Mouse (Mus musculus) layer of hippocampus, adult 9-10 months (tissue): Measurements from ENCODE around the gene Phf20.

Source experiments
- DNase-seq: peaks from one replicate; pipeline ENCODE4 v3.0.0; 2022; ENCODE audit warnings: low spot score

The Phf20 gene

DNA sequence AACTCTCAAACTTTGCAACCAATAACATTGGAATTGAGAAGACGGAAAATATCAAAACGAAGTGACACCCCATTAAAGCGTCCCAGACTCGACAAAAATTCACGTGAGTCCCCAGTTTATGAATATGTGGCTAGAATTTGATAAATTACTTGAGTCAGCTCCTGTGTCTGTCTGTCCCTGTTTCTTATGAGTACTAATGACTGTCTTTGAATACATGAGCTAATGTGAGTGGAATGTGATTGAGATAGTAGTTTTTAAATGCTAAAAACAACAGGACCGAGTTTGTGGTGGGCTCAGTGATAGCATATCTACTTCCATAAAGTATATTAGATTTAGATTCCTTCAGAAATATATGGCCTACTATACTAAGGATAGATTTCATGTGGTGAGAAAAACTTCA lies 76.3 kb downstream of the Phf20 start:
- DNase-seq, result no peak

DNA sequence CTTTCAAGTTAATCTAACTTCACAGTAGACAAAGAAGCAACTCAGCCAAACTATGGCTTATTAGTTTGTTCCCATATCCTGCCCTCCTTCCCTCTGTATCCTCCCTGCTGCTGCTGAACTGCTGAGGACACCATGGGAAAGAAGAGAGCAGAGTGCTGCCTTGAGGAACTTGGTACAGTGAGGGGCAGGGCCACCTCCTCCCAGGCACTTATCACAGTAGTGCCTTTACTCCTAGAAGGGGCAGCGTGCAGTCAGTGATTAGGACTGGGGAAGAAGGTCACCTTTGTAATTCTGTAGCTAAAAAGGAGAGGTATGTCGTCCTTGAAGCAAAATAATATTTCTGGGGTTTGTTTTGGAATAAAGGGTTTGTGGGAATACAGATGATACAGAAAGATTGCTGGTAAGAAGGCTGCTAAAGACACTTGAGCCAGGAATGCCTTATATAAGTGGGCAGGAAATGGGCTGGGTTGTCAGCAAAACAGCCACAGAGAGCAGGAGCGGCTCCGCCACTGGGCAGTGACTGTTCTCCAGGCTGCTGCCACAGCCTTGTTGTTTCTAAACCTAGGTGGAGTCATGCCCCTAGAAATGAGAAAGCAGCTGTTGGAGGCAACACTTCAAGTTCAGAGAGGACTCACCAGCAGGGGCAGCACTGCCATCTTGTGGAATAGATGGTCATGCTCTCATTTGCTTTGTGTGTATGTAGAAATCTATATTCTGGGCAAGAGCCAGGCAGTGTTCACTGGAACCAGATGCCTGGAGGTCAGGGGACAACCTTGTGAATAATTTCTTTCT lies 82.2 kb downstream of the Phf20 start:
- DNase-seq, result peak; percentile 83

DNA sequence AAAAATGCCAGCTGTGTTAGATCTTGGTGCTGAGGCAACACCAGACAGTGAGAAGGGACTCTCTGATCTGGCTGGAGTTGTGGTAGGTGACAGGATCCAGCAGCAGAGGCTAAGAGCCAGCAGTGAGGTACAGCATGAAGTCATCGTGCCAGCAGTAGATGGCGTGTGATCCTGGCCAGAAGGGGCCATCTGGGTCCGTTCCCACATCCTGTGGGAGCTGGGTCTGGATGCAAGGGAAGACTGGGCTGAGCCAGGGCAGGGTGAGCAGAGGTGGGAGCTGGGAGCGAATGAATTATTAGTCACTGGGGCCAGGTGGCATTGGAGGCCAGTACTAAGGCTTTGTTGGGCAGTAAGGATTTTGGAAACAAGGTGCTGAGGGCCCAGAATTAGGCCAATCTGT lies 85.0 kb downstream of the Phf20 start:
- DNase-seq, result no peak

DNA sequence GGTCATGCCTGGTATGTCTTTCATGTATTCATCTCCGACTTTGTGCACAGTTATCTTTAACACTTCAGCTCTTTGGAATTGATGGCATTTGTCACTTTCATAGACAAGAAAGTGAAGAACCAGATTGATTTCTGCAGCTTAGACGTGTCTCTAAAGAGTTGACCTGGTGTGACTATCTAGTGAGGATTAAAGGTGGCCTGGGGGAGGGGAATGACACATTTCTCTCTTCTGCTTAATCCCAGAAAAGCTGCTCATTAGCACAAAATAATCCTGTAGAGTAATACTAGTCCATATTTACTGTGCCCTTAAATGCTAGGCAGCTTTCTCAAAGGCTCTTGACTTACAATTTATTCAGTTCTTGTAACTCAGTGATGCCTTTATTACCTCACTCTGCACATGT lies 88.9 kb downstream of the Phf20 start:
- no peak for DNase-seq

DNA sequence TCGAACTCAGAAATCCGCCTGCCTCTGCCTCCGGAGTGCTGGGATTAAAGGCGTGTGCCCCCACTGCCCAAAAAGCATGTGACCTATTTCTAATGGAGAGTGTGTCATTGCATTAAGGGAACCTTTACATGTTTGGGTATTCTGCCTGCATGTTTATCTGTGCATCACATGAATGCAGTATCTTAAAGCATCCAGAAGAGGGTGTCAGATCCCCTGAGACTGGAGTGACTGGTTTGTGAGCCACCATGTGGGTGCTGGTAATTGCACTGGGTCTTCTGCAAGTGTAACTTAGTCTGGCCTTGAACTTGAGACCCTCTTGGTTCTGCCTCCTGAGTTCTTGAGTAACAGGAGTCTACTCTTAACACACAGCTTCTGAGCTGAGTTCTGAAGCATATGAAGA lies 90.5 kb downstream of the Phf20 start:
- no peak for DNase-seq

DNA sequence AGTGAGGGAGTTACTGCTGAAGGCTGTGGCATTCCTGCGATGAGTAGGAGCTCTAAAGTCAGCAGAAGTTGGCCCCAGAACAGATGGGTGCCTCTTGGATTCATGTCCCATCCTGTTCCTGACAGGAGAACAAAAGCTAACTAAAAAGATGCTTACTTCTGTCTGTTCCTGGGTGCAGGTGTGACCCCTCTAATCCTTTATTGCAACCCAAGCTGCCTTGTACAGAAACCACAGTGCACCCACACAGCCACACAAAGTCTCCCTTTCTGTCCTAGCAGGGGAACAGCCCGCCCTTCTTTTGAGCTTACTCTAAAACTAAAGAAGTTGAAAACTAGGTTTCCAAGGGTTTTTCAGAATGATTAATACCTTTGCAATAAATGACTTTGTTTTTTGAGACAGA lies 92.0 kb downstream of the Phf20 start:
- DNase-seq, result no peak

DNA sequence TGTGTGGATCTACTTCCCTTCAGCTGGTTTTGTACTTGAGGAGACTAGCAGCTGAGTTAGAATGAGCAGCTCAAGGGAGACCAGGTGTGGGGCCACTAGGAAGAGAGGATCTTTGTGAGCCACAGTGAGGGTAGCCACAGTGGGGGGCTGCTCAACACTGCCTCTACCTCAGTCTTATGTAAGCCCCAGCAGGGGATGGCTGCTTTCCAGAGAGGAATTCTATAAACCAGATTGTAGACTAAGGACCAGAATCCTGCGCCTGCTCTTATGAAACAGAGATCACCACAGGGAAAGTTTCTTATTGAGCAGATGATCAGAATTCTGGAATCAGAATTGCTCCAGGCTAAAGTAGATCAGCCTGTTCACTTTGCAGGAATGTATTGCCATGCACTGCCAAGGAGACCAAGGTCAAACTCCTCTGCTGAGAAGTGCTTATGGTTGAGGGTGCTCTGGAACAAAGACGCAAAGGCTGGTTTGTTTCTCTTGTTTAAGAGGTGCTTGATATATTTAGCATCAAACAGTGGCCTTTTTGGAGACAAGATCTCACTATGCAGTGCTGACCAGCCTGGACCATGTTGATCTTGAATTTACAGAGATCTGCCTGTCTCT lies 93.4 kb downstream of the Phf20 start:
- DNase-seq, result no peak

DNA sequence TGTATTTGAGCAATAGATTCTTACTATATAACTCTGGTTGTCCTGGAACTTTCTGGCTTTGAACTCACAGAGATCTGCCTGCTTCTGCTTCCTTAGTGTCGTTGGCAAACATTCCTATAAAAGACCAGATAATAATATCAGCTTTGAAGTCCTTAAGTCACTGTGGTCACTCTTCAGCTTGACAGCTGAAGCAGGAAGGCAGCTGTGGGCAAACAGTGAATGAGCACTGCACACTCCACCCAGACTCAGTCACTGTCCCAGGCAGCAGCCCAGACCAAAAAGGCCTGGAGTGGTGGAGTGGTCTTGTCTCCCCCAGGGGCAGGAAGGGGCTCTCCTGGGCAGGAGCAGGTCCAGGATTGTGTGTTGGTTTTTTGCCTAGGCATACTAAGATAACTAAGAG lies 95.7 kb downstream of the Phf20 start:
- DNase-seq, result no peak

DNA sequence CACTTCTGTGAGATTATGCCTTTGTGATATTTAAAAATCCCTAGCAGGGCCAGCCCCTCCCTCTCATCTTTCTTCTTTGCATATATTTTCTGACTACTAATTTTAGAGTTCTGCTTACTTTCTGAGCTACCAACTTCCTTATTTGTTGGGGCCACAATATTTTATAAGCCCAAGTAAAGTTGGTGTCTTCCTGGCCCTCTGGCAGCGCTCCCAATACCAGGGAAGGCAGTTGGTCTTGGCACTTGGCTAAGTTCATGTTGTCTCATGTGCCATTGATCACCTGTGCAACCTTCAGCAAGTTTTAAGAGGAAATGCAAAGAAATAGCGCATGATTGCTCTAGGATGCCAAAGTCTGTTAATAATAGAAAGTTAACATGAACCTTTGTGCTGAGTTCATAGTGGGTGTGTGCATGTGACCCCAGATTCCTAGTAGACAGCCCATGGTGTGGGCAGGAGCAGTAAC lies 99.4 kb downstream of the Phf20 start:
- no peak for DNase-seq

DNA sequence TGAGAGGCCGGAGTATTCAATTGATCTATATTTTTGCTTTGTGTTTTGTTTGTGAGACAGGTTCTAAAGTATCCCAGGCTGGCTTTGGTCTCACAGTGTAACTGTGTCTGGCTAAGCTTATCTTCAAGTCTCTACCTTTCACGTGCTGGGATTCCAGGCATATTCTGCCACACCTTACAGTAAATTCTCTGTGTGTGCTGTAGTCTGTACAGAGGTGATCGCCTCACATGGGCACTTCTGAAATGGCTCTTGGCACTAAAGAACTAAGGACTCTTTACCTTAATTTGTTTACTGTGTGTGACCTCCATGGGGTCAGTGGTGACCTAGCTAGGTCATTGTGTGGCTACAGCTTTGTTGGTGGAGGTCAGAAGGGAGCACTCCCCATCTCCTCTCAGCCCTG lies 99.9 kb downstream of the Phf20 start:
- DNase-seq, result no peak

DNA sequence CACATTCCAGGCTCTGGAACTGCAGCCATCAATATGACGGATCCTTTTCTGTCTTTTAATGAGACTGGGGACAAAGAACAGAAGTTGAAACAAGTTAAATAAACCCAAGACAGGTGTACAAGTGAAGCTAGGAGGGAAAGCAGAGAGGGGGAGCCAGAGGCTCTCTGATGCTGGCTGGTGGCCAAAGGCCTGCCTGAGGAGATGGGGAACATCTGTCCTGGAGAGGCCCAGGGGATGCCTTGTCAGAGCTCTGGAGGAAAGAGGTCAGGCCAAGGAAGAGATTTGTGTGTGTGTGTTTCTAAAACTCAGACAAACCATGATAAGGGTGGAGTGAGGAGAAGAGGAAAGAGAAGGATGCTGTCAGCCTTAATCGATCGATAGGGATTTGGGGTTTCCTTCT lies 101.4 kb downstream of the Phf20 start:
- no peak for DNase-seq

DNA sequence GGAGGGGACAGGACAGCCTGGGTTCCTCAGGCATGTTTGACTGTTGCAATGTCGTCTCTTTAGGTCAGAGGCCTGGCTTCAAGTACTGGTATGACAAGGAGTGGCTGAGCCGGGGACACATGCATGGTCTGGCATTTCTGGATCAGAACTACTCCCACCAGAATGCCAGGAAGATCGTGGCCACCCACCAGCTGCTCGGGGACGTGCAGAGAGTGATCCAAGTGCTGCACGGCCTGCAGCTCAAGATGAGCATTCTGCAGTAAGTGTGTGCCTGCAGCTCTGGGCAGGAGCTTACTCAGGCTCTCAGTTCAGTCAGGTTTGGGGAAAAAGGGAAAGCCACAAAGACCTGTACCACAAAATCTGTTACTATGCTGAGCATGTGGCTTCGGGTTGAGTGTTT lies 102.2 kb downstream of the Phf20 start:
- DNase-seq, result no peak

DNA sequence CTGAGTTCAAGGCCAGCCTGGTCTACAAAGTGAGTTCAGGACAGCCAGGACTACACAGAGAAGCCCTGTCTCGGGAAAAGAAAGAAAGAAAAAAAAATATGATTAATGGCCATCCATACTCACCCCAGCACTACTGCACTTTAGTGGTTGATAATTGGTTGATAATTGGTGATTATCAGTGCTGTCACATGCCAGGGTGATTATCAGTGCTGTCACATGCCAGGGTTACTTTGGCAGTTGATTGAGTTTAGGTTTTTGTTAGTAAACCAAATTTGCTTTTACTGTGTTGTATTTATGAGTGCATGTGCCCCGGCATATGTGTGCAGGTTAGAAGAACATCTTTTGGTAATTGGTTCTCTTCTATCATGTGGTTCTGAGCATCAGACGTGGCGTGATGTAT lies 105.8 kb downstream of the Phf20 start:
- DNase-seq, result no peak

DNA sequence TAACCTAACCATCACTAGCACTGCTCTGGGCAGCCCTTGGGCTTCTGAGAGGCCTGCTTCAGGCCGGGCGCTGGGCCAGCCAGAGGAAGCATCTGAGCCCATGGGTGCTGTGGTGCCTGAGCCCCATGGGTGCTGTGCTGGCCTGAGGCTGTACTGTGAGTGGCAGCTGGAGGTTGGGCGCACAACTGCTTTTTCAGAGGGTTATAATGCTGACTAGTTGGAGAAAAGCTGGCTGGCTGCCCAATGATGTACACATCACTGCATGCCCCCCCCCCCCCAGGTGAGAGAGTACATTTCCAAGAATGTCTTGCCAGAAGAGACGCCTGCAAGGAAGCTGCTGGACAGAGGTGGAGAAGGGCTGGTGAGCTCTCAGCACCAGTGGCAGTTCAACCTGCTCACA lies 108.1 kb downstream of the Phf20 start:
- no peak for DNase-seq

DNA sequence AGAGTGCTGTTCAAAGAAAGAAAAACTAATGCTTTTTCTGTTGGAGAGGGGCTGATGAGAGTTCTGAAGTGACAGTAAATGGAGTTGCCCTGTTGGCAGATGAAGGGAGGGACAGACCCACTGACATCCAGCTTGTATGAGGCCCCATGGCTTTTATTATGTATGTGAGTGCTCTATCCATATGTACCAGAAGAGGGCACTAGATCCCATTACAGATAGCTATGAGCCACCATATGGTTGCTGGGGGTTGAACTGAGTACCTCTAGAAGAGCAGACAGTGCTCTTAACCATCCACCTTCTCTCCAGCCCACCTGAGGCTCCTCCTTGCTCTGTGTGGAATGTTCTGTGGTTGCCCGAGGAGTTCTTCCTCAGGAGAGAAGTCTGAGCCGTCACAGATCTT lies 109.6 kb downstream of the Phf20 start:
- DNase-seq, result no peak

DNA sequence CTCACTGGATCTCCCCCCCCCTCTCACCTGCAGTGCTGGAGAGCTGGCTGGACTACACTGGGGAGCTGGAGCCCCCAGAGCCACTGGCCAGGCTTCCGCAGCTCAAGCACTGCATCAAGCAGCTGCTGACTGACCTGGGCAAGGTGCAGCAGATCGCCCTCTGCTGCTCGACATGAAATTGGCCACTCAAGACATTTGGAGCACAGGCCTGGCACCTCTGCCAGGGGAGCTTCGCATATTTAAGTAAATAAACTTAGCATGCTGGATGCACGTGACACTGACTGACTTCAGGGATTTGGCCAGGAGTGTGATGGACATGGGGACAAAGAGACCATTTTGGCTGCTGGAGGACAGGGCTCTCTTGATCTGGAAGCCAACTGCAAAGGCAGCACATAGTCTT lies 111.0 kb downstream of the Phf20 start:
- no peak for DNase-seq

DNA sequence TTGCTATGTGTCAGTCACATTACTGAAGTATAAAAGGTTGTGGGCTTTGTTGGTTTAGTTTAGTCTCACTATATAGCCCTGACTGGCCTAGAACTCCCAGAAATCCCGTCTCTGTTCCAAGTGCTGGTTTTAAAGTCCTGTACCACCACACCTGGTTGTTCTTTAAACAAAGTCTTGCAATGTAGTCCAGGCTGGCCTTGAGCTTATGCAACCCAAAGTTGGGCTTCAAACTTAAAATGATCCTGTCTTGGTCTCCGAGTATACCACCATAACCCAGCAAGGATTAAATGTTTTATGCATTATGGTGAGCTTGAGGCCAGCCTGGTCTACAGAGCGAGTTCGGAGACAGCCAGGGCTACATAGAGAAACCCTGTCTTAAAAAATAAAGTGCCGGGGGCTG lies 113.7 kb downstream of the Phf20 start:
- DNase-seq, result no peak

DNA sequence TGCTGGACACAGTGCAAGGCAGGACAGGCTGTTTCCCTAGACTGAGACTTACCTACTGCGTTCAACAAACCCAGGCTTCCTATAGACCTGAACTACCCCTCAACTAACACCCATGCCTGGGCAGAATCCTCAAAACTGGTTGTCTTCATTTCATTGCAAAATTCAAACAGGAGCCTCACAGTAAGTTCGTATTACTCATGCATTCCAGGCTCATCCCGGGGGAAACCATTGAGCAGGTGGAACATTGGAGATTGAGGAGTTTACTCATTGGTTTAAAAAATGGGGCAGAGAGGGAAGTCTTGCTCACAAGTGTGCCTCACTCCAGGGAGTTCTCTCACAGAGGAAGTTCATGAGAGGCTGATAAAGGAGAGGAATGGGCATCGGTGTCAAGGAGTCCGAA lies 114.2 kb downstream of the Phf20 start:
- DNase-seq, result no peak

DNA sequence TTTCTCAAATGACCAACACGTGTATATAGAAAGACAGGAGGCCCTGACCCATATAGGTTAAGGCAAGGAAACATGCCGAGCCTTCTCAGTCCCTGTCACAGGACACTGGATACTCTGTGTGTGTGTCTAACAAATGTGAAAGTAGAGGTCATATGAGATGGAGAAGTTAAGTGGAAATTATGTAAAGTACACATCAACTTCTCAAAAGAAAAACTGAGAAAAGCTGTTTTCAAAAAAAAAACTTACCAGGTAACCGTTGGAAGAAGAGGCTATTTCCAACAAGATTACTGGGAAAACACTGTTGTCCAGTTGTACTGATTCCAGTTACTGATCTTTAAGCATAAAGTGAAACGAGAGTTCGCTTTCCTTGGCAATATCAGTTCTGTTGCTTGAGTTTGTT lies 114.7 kb downstream of the Phf20 start:
- no peak for DNase-seq

DNA sequence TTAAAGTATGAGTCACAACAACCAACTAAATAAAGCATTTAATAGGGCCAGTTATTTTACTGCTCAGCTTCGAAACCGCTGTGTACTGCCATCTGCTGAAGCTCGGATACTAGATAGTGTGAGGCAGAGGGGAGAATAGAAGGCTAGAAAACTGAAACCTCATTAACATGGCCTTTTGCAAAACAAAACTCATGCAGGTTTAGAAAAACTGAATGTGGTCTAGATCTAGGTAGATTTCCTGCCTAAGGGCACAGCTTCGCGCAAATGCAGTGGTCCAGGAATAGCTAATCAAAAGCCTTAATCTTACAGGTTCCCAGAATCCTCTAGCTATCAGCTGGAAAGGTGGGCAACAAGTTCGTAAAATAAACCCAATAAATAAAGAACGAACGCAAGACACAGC lies 115.2 kb downstream of the Phf20 start:
- no peak for DNase-seq

DNA sequence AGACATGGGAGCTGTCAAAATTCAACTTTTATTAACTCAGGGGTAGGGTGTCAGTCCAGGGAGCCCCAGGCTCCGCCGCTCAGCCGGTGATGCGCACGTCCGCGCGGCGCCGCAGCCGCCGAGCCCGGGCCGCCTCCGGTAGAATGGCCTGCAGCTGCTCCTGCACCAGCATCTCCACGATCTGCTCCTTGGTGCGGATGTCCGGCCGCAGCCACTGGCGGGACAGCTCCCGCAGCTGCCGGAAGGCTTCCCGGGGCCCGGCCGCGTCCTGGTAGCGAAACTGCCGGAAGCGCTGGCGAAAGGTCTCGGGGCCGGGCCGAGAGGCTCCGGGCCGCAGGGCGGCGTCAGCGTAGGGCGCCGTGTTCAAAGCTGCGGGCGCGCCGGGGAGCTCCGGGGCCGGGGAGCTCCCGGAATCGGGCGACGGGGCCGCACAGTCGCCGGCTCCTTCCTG lies 115.6 kb downstream of the Phf20 start:
- no peak for DNase-seq

DNA sequence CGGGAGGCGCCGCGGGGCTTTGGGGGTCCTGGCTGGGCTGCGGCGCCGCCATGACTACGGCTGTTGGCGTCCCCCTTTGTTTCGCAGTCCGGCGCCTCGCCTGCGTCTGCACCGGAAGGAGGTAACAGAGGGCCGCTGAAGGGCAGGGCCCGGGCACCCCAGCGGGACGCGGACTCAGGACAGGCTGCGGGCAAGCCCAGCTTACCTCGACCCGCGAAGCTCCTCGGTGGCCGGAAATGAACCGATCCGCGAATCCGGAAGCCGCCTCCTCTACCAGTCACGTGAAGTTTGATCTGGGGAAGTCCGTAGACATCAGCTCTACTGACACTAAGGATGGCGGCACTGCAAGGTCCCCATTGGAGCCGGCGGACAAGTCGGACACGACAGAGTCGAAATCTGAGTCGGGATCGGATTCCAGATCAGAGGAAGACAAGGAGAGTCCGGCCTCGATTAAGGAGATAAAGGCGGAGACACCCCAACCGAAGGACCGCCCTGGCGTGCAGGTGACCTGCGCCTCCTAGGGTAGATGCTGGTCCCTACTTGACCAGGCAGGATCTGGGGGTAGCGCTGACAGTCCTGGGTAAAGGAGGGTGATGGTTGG lies 116.1 kb downstream of the Phf20 start, which contains the start of the genes Cnbd2 and Scand1:
Gene Cnbd2 (plus strand): TSS at position 3 of the 601 bp plus-strand sequence.
Gene Scand1 (minus strand): TSS at position 408 of the 601 bp plus-strand sequence.
- peak; percentile 61 for DNase-seq

DNA sequence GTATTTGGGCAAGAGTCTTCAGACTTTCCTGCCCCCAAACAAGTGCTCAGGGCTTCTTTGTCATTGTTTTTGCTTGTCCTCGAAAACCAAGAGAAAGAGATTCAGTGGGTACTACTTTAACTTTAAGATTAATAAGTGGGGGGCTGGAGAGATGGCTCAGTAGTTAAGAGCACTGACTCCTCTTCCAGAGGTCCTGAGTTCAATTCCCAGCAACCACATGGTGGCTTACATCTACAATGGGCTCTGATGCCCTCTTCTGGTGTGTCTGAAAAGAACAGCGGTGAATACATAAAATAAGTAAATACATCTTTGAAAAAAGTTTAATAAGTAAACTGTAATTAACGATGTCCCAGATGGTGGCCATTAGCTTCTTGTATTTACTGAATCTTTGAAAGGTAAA lies 116.9 kb downstream of the Phf20 start:
- DNase-seq, result no peak
